Mouse (Mus musculus): ENCODE measurements at regions not wholly inside any gene's neighbourhood (a gene's known extent, or its start where the extent isn't known, plus 50 kb on each side); places are given as distances from the start of the nearest gene placed in this dataset.

GRCm38 (mm10) chr1:42774971-42775892 is 75.8 kb upstream of the Mrps9 start:
- DNase-seq (ENCODE audit: low read depth in 1 of 2, low spot score in 2 of 2): no peak
- WGBS: 69% methylated on average over 7 of the region's 7 CpGs

GRCm38 (mm10) chr1:42775893-42776287 is 75.1 kb upstream of the Mrps9 start:
- Histone ChIP-seq H3K4me1 (ENCODE audit: control insufficient read depth, insufficient read depth, insufficient read length) (peaks cover 3% of the 10 kb centered on the region; the same call in 1 of the 2 replicates), H3K27ac (ENCODE audit: insufficient read depth, low read length) (no peak overlapping the region), H3K4me3 (ENCODE audit: extremely low read depth, insufficient read depth, insufficient read length) (no peak overlapping the region), H3K36me3 (ENCODE audit: control insufficient read depth, insufficient read depth, low read length) (no peaks in the 10 kb centered on the region), H3K27me3 (ENCODE audit: control insufficient read depth, insufficient read depth, low read length) (no peaks in the 10 kb centered on the region)
- 83% methylated on average over 2 of the region's 2 CpGs for WGBS
- no peak for DNase-seq (ENCODE audit: low read depth in 1 of 2, low spot score in 2 of 2)
- TF ChIP-seq CTCF (IDR thresholded peaks at IDR 0.05; ENCODE audit: extremely low read depth, insufficient read depth, insufficient read length, insufficient replicate concordance): no peak
- TF ChIP-seq POLR2A (IDR thresholded peaks at IDR 0.05; ENCODE audit: low read depth, low read length): no peak

More at GRCm38 (mm10) chr1:42774971-42775892, 75.8 kb upstream of the Mrps9 start:
- TF ChIP-seq POLR2A (IDR thresholded peaks at IDR 0.05; ENCODE audit: low read depth, low read length) (no peak), CTCF (IDR thresholded peaks at IDR 0.05; ENCODE audit: extremely low read depth, insufficient read depth, insufficient read length, insufficient replicate concordance) (no peak)
- Histone ChIP-seq H3K4me1 (ENCODE audit: control insufficient read depth, insufficient read depth, insufficient read length) (peaks cover 3% of the 10 kb centered on the region; the same call in 1 of the 2 replicates), H3K27ac (ENCODE audit: insufficient read depth, low read length) (no peak overlapping the region), H3K36me3 (ENCODE audit: control insufficient read depth, insufficient read depth, low read length) (no peaks in the 10 kb centered on the region), H3K4me3 (ENCODE audit: extremely low read depth, insufficient read depth, insufficient read length) (no peak overlapping the region), H3K27me3 (ENCODE audit: control insufficient read depth, insufficient read depth, low read length) (no peaks in the 10 kb centered on the region)

- Histone ChIP-seq H3K4me1 (ENCODE audit: control insufficient read depth, insufficient read depth, insufficient read length) (peaks cover 3% of the 10 kb centered on the region; the same call in 1 of the 2 replicates), H3K4me3 (ENCODE audit: extremely low read depth, insufficient read depth, insufficient read length) (no peak overlapping the region), H3K36me3 (ENCODE audit: control insufficient read depth, insufficient read depth, low read length) (no peaks in the 10 kb centered on the region), H3K27me3 (ENCODE audit: control insufficient read depth, insufficient read depth, low read length) (no peaks in the 10 kb centered on the region), H3K27ac (ENCODE audit: insufficient read depth, low read length) (no peak overlapping the region)
- no peak for DNase-seq (ENCODE audit: low read depth in 1 of 2, low spot score in 2 of 2)
- no peak for TF ChIP-seq CTCF (IDR thresholded peaks at IDR 0.05; ENCODE audit: extremely low read depth, insufficient read depth, insufficient read length, insufficient replicate concordance)
- TF ChIP-seq POLR2A (IDR thresholded peaks at IDR 0.05; ENCODE audit: low read depth, low read length): no peak
- 82% methylated on average over 1 of the region's 1 CpGs for WGBS
Measured at GRCm38 (mm10) chr1:42777416-42777815, 73.6 kb upstream of the Mrps9 start.

- Histone ChIP-seq H3K27ac (ENCODE audit: insufficient read depth, low read length) (no peak overlapping the region), H3K4me3 (ENCODE audit: extremely low read depth, insufficient read depth, insufficient read length) (no peak overlapping the region), H3K27me3 (ENCODE audit: control insufficient read depth, insufficient read depth, low read length) (no peaks in the 10 kb centered on the region), H3K36me3 (ENCODE audit: control insufficient read depth, insufficient read depth, low read length) (no peaks in the 10 kb centered on the region), H3K4me1 (ENCODE audit: control insufficient read depth, insufficient read depth, insufficient read length) (no peaks in the 10 kb centered on the region)
- 49% methylated on average over 5 of the region's 5 CpGs for WGBS
- TF ChIP-seq POLR2A (IDR thresholded peaks at IDR 0.05; ENCODE audit: low read depth, low read length) (no peak), CTCF (IDR thresholded peaks at IDR 0.05; ENCODE audit: extremely low read depth, insufficient read depth, insufficient read length, insufficient replicate concordance) (no peak)
- DNase-seq (ENCODE audit: low read depth in 1 of 2, low spot score in 2 of 2): no peak
Measured at GRCm38 (mm10) chr1:42779761-42780160, 71.3 kb upstream of the Mrps9 start.

GRCm38 (mm10) chr1:42780266-42780665 is 70.8 kb upstream of the Mrps9 start:
- no peaks in the 10 kb centered on the region for H3K27me3 ChIP-seq (ENCODE audit: control insufficient read depth, insufficient read depth, low read length)

GRCm38 (mm10) chr1:42781533-42781932 is 69.5 kb upstream of the Mrps9 start:
- 75% methylated on average over 8 of the region's 8 CpGs for WGBS
- no peaks in the 10 kb centered on the region for H3K4me1 ChIP-seq (ENCODE audit: control insufficient read depth, insufficient read depth, insufficient read length)

More at GRCm38 (mm10) chr1:42780266-42780665, 70.8 kb upstream of the Mrps9 start:
- TF ChIP-seq CTCF (IDR thresholded peaks at IDR 0.05; ENCODE audit: extremely low read depth, insufficient read depth, insufficient read length, insufficient replicate concordance) (no peak), POLR2A (IDR thresholded peaks at IDR 0.05; ENCODE audit: low read depth, low read length) (no peak)
- Histone ChIP-seq H3K4me3 (ENCODE audit: extremely low read depth, insufficient read depth, insufficient read length) (no peak overlapping the region), H3K27ac (ENCODE audit: insufficient read depth, low read length) (no peak overlapping the region), H3K4me1 (ENCODE audit: control insufficient read depth, insufficient read depth, insufficient read length) (no peaks in the 10 kb centered on the region), H3K36me3 (ENCODE audit: control insufficient read depth, insufficient read depth, low read length) (no peaks in the 10 kb centered on the region)
- WGBS: 84% methylated on average over 15 of the region's 15 CpGs
- DNase-seq (ENCODE audit: low read depth in 1 of 2, low spot score in 2 of 2): no peak

More at GRCm38 (mm10) chr1:42781533-42781932, 69.5 kb upstream of the Mrps9 start:
- no peaks in the 10 kb centered on the region for H3K36me3 ChIP-seq (ENCODE audit: control insufficient read depth, insufficient read depth, low read length)
- H3K27me3 ChIP-seq (ENCODE audit: control insufficient read depth, insufficient read depth, low read length): no peaks in the 10 kb centered on the region
- no peak overlapping the region for H3K27ac ChIP-seq (ENCODE audit: insufficient read depth, low read length)
- no peak overlapping the region for H3K4me3 ChIP-seq (ENCODE audit: extremely low read depth, insufficient read depth, insufficient read length)
- no peak for TF ChIP-seq POLR2A (IDR thresholded peaks at IDR 0.05; ENCODE audit: low read depth, low read length)
- no peak for DNase-seq (ENCODE audit: low read depth in 1 of 2, low spot score in 2 of 2)
